Mouse (Mus musculus): ENCODE results near the gene Zfp719. TPM values are rescaled to one million over a fixed set of nuclear protein-coding genes. Genes with fewer than 3 reads are reported as not detected.

Gene Zfp719
- 17.7 TPM for polyA plus RNA-seq (2014; fragmentation: Illumina TruSeq; extraction: RNeasy Lipid Tissue Mini Kit (QIAGEN cat#74804); ENCODE audit: low read depth, low replicate concordance)

GRCm38 (mm10) chr7:43579440-43580171 is at the start of gene Zfp719:
Gene Zfp719, plus strand, starts transcription at chr7:43579610.

GRCm38 (mm10) chr7:43544225-43544977 is 35.0 kb upstream of the Zfp719 start, which contains the start of gene Cd33:
Gene Cd33, minus strand, starts transcription at chr7:43544428.

GRCm38 (mm10) chr7:43562006-43562633 is 17.3 kb upstream of the Zfp719 start, which contains the start of gene Zfp658:
Gene Zfp658, plus strand, starts transcription at chr7:43562256.

GRCm38 (mm10) chr7:43606896-43607742 is 27.7 kb downstream of the Zfp719 start, which contains the start of gene Zfp819:
Gene Zfp819, plus strand, starts transcription at chr7:43607169.

GRCm38 (mm10) chr7:43634500-43634899 is 55.1 kb downstream of the Zfp719 start, which contains the start of gene Ceacam18:
Gene Ceacam18, plus strand, starts transcription at chr7:43634707.

Other genes with a start within 250 kb of the Zfp719 start
- 2.7 TPM for gene Siglecf, start 228.3 kb upstream of the Zfp719 start, polyA plus RNA-seq (2014; fragmentation: Illumina TruSeq; extraction: RNeasy Lipid Tissue Mini Kit (QIAGEN cat#74804); ENCODE audit: low read depth, low replicate concordance)
- 1.9 TPM for gene Siglecg, start 171.4 kb upstream of the Zfp719 start, polyA plus RNA-seq (2014; fragmentation: Illumina TruSeq; extraction: RNeasy Lipid Tissue Mini Kit (QIAGEN cat#74804); ENCODE audit: low read depth, low replicate concordance)
- not detected for gene Lim2, start 151.9 kb upstream of the Zfp719 start, polyA plus RNA-seq (2014; fragmentation: Illumina TruSeq; extraction: RNeasy Lipid Tissue Mini Kit (QIAGEN cat#74804); ENCODE audit: low read depth, low replicate concordance)
- gene Nkg7, start 142.5 kb upstream of the Zfp719 start, polyA plus RNA-seq (2014; fragmentation: Illumina TruSeq; extraction: RNeasy Lipid Tissue Mini Kit (QIAGEN cat#74804); ENCODE audit: low read depth, low replicate concordance), result not detected
- not detected for gene Cldnd2, start 138.8 kb upstream of the Zfp719 start, polyA plus RNA-seq (2014; fragmentation: Illumina TruSeq; extraction: RNeasy Lipid Tissue Mini Kit (QIAGEN cat#74804); ENCODE audit: low read depth, low replicate concordance)
- 4.8 TPM for gene Etfb, start 135.5 kb upstream of the Zfp719 start, polyA plus RNA-seq (2014; fragmentation: Illumina TruSeq; extraction: RNeasy Lipid Tissue Mini Kit (QIAGEN cat#74804); ENCODE audit: low read depth, low replicate concordance)
- gene Gm45233, start 135.5 kb upstream of the Zfp719 start, polyA plus RNA-seq (2014; fragmentation: Illumina TruSeq; extraction: RNeasy Lipid Tissue Mini Kit (QIAGEN cat#74804); ENCODE audit: low read depth, low replicate concordance), result not detected
- 0.32 TPM for gene Vsig10l, start 116.5 kb upstream of the Zfp719 start, polyA plus RNA-seq (2014; fragmentation: Illumina TruSeq; extraction: RNeasy Lipid Tissue Mini Kit (QIAGEN cat#74804); ENCODE audit: low read depth, low replicate concordance)
- not detected for gene Iglon5, start 89.5 kb upstream of the Zfp719 start, polyA plus RNA-seq (2014; fragmentation: Illumina TruSeq; extraction: RNeasy Lipid Tissue Mini Kit (QIAGEN cat#74804); ENCODE audit: low read depth, low replicate concordance)
- gene 4931406B18Rik, start 73.7 kb upstream of the Zfp719 start, polyA plus RNA-seq (2014; fragmentation: Illumina TruSeq; extraction: RNeasy Lipid Tissue Mini Kit (QIAGEN cat#74804); ENCODE audit: low read depth, low replicate concordance), result not detected
- gene Cd33, start 35.2 kb upstream of the Zfp719 start, polyA plus RNA-seq (2014; fragmentation: Illumina TruSeq; extraction: RNeasy Lipid Tissue Mini Kit (QIAGEN cat#74804); ENCODE audit: low read depth, low replicate concordance), result 14.8 TPM
- 1.5 TPM for gene Zfp658, start 17.4 kb upstream of the Zfp719 start, polyA plus RNA-seq (2014; fragmentation: Illumina TruSeq; extraction: RNeasy Lipid Tissue Mini Kit (QIAGEN cat#74804); ENCODE audit: low read depth, low replicate concordance)
- not detected for gene Zfp819, start 27.6 kb downstream of the Zfp719 start, polyA plus RNA-seq (2014; fragmentation: Illumina TruSeq; extraction: RNeasy Lipid Tissue Mini Kit (QIAGEN cat#74804); ENCODE audit: low read depth, low replicate concordance)
- gene Ceacam18, start 55.1 kb downstream of the Zfp719 start, polyA plus RNA-seq (2014; fragmentation: Illumina TruSeq; extraction: RNeasy Lipid Tissue Mini Kit (QIAGEN cat#74804); ENCODE audit: low read depth, low replicate concordance), result 2.9 TPM
- gene Siglece, start 80.6 kb downstream of the Zfp719 start, polyA plus RNA-seq (2014; fragmentation: Illumina TruSeq; extraction: RNeasy Lipid Tissue Mini Kit (QIAGEN cat#74804); ENCODE audit: low read depth, low replicate concordance), result 0.54 TPM
- gene Ctu1, start 92.4 kb downstream of the Zfp719 start, polyA plus RNA-seq (2014; fragmentation: Illumina TruSeq; extraction: RNeasy Lipid Tissue Mini Kit (QIAGEN cat#74804); ENCODE audit: low read depth, low replicate concordance), result 2.9 TPM
- not detected for gene Klk14, start 110.8 kb downstream of the Zfp719 start, polyA plus RNA-seq (2014; fragmentation: Illumina TruSeq; extraction: RNeasy Lipid Tissue Mini Kit (QIAGEN cat#74804); ENCODE audit: low read depth, low replicate concordance)
- gene Klk13, start 133.0 kb downstream of the Zfp719 start, polyA plus RNA-seq (2014; fragmentation: Illumina TruSeq; extraction: RNeasy Lipid Tissue Mini Kit (QIAGEN cat#74804); ENCODE audit: low read depth, low replicate concordance), result not detected
- not detected for gene Klk12, start 189.3 kb downstream of the Zfp719 start, polyA plus RNA-seq (2014; fragmentation: Illumina TruSeq; extraction: RNeasy Lipid Tissue Mini Kit (QIAGEN cat#74804); ENCODE audit: low read depth, low replicate concordance)
- not detected for gene Klk11, start 195.0 kb downstream of the Zfp719 start, polyA plus RNA-seq (2014; fragmentation: Illumina TruSeq; extraction: RNeasy Lipid Tissue Mini Kit (QIAGEN cat#74804); ENCODE audit: low read depth, low replicate concordance)
- not detected for gene Klk10, start 201.4 kb downstream of the Zfp719 start, polyA plus RNA-seq (2014; fragmentation: Illumina TruSeq; extraction: RNeasy Lipid Tissue Mini Kit (QIAGEN cat#74804); ENCODE audit: low read depth, low replicate concordance)
- not detected for gene Klk9, start 212.3 kb downstream of the Zfp719 start, polyA plus RNA-seq (2014; fragmentation: Illumina TruSeq; extraction: RNeasy Lipid Tissue Mini Kit (QIAGEN cat#74804); ENCODE audit: low read depth, low replicate concordance)
- gene Klk8, start 218.0 kb downstream of the Zfp719 start, polyA plus RNA-seq (2014; fragmentation: Illumina TruSeq; extraction: RNeasy Lipid Tissue Mini Kit (QIAGEN cat#74804); ENCODE audit: low read depth, low replicate concordance), result not detected
- not detected for gene Klk7, start 231.7 kb downstream of the Zfp719 start, polyA plus RNA-seq (2014; fragmentation: Illumina TruSeq; extraction: RNeasy Lipid Tissue Mini Kit (QIAGEN cat#74804); ENCODE audit: low read depth, low replicate concordance)
- gene Klk6, start 244.9 kb downstream of the Zfp719 start, polyA plus RNA-seq (2014; fragmentation: Illumina TruSeq; extraction: RNeasy Lipid Tissue Mini Kit (QIAGEN cat#74804); ENCODE audit: low read depth, low replicate concordance), result not detected